Mouse (Mus musculus) myocyte (in vitro differentiated cells): ENCODE data around the gene Tbca.

Experiments used
- CEBPB ChIP-seq: IDR thresholded peaks from 2 replicates; pipeline ENCODE4 v1.6.1; 2011; ENCODE audit warnings: mild to moderate bottlenecking, moderate library complexity; ENCODE audit not compliant: poor library complexity, insufficient read depth, severe bottlenecking
- E2F4 ChIP-seq: IDR thresholded peaks from one replicate; pipeline ENCODE4 v1.6.1; 2011; ENCODE audit warnings: mild to moderate bottlenecking, control low read depth, moderate library complexity; ENCODE audit not compliant: insufficient read depth
- MAX ChIP-seq: IDR thresholded peaks from one replicate; pipeline ENCODE4 v1.6.1; 2011; ENCODE audit warnings: low read depth, mild to moderate bottlenecking, control low read depth
- MYOD1 ChIP-seq, 3 experiments: IDR thresholded peaks; one replicate each; pipeline ENCODE4 v1.6.1; 2011; ENCODE audit warnings: control low read depth in 2 of 3, low read depth in 2 of 3, mild to moderate bottlenecking in 2 of 3, moderate library complexity in 1 of 3; ENCODE audit not compliant: insufficient read length in 2 of 3, control insufficient read depth in 1 of 3
- MYOG ChIP-seq, 3 experiments: IDR thresholded peaks; one replicate each; pipeline ENCODE4 v1.6.1; 2011; ENCODE audit warnings: control low read depth in 2 of 3, low read depth in 2 of 3, mild to moderate bottlenecking in 2 of 3; ENCODE audit not compliant: insufficient read length in 2 of 3, control insufficient read depth in 1 of 3, insufficient read depth in 1 of 3
- POLR2A ChIP-seq: IDR thresholded peaks from one replicate; pipeline ENCODE4 v1.6.1; 2011; ENCODE audit warnings: low read depth, mild to moderate bottlenecking, control low read depth, moderate library complexity; ENCODE audit not compliant: insufficient read length
- POLR2AphosphoS2 ChIP-seq: IDR thresholded peaks from one replicate; pipeline ENCODE4 v1.6.1; 2011; ENCODE audit warnings: low read depth, control low read depth; ENCODE audit not compliant: insufficient read length
- REST ChIP-seq: IDR thresholded peaks from one replicate; pipeline ENCODE4 v1.6.1; 2011; ENCODE audit warnings: mild to moderate bottlenecking, control low read depth, moderate library complexity; ENCODE audit not compliant: insufficient read depth, insufficient read length
- SRF ChIP-seq: IDR thresholded peaks from one replicate; pipeline ENCODE4 v1.6.1; 2011; ENCODE audit warnings: low read depth; ENCODE audit not compliant: control insufficient read depth, insufficient read length
- TCF12 ChIP-seq: IDR thresholded peaks from one replicate; pipeline ENCODE4 v1.6.1; 2011; ENCODE audit warnings: mild to moderate bottlenecking, control low read depth; ENCODE audit not compliant: poor library complexity, insufficient read depth, severe bottlenecking
- TCF3 ChIP-seq: IDR thresholded peaks from one replicate; pipeline ENCODE4 v1.6.1; 2011; ENCODE audit warnings: low read depth, control low read depth; ENCODE audit not compliant: insufficient read length
- USF1 ChIP-seq: IDR thresholded peaks from one replicate; pipeline ENCODE4 v1.6.1; 2011; ENCODE audit warnings: low read depth, mild to moderate bottlenecking, control low read depth, moderate library complexity

- TF ChIP-seq POLR2A (no peak), E2F4 (no peak), TCF12 (no peak), MAX (no peak), POLR2AphosphoS2 (no peak), USF1 (no peak), CEBPB (no peak), MYOD1 (IDR thresholded peaks at IDR 0.05; ENCODE audit: control insufficient read depth in 1 of 3, insufficient read length in 2 of 3, low read depth in 2 of 3) (no peak), SRF (no peak), MYOG (IDR thresholded peaks at IDR 0.05; ENCODE audit: control insufficient read depth in 1 of 3, insufficient read depth in 1 of 3, insufficient read length in 2 of 3, low read depth in 2 of 3) (no peak), TCF3 (no peak), REST (no peak)
These were observed 21.0 kb downstream of the Tbca start for GRCm38 (mm10) chr13:94809724-94810123.
